Mouse (Mus musculus) liver, adult (tissue): ENCODE data around the gene A4galt.

Experiments
- GATA4 ChIP-seq: IDR thresholded peaks from 2 replicates; pipeline ENCODE4 v1.6.1; 2014; ENCODE audit warnings: mild to moderate bottlenecking, low read length; ENCODE audit not compliant: insufficient replicate concordance

The A4galt gene

GRCm38 (mm10) chr15:83281303-83281702, 29.7 kb upstream of the A4galt start:
- no peak for TF ChIP-seq GATA4

- TF ChIP-seq GATA4: no peak
Measured at GRCm38 (mm10) chr15:83278579-83278978, 27.0 kb upstream of the A4galt start.

DNA sequence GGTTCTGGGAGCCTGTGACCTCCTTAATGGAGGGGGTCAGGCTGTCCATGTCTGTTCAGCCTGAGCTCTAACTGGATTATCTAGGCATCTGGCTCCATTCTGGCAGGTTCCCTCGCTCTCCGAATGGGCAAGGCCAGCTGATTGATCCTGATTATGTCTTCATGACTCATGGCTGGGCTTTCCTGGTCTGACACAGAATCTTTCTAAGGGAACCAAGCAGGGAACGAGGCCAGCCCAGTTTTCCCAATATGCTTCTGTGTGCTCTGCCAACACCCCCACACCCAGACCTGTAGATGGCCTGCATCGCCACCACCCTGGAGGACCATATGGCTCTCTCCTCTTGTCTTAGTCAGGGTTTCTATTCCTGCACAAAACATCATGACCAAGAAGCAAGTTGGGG, 25.9 kb upstream of the A4galt start:
- TF ChIP-seq GATA4: no peak

DNA sequence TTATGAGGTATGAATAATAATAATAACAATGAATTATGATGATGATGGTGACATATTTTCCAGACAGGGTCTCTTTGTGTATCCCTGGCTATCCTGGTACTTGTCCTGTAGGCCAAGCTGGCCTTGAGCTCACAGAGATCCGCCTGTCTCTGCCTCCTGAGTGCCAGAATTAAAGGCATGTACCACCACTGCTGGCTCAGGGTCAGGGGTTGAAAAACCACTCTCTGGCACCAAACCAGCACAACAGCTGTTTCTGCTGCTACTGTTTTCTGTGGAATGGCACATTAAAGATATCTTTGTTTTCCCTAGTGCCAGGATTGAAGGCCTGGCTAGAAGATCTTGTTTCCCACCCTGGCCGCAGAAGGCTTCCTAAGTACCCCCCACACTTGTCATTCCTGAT, 21.4 kb upstream of the A4galt start:
- TF ChIP-seq GATA4: no peak

DNA sequence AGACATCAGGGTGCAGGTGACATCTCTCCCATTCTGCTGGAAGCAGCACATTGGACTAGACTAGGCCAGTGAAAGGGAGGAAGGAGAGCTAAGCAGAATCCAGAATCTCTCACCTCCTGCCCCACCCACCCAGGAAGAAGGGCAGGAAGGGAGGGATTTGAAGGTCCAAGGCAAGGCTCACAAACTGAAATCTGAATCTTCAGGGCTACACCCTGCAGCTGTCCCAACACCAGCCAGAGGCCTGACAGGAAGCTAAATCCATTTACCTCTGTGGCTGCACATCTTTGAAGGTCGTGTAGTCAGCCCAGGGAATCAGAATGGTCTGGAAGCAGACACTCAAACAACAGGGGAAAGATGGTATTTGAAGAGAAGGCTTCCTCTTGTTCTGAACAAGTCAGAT, 13.7 kb upstream of the A4galt start:
- no peak for TF ChIP-seq GATA4

DNA sequence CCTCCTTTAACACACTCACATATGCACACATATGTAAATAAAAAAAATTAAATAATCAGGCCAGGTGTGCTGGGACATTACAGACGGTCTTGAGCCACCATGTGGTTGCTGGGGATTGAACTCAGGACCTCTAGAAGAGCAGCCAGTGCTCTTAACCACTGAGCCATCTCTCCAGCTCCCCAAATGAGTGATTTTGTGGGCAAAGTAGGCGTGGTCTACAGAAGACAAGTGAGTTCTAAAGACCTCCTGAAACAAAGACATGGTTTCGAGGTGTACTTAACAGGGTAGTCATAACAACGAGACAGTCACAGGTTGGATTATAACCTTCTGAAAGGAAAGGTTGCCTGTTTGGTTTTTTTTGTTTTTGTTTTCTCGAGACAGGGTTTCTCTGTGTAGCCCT, 11.8 kb upstream of the A4galt start:
- no peak for TF ChIP-seq GATA4

GRCm38 (mm10) chr15:83257906-83258305, 6.3 kb upstream of the A4galt start:
- no peak for TF ChIP-seq GATA4

DNA sequence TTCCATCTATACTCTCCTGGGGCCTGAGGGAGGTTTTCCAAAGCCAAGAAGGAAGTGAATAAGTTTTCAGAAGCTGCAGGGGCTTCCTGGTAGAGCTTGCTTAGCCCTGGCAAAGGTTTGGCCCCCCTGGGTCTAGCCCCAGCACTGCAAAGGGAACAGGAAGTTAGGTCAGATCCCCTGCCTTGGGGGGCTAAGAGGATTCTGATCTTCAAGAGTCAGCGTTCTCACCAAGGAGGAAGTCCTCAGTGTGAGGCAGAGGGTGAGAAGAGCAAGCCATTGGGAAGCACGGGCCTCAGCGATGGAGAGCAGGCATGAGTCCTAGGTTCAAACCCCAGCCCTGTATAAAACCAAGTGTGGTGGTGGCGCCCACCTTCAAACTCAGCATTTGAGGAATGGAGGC, 4.9 kb upstream of the A4galt start:
- no peak for TF ChIP-seq GATA4

DNA sequence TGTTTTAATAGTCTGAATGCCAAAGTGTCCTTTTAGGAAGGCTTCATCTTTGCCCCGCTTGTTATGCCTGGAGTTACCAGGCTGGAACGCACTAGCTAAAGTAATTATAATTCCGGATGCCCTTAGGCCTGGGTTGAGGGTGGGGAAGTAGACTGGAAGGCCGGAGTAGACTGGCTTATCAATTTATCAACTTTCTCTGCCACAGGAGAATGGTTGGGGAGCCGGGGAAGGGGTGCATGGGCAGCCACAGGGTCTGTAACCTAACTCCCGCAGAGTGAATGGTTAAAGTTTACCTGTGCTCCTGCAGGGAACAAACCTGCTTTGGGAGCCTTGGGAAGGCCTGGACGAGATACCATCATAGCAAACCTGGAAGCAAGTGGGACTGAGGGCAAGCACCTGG, 4.4 kb upstream of the A4galt start:
- TF ChIP-seq GATA4: no peak

- TF ChIP-seq GATA4: no peak
Measured at GRCm38 (mm10) chr15:83255191-83255782, 3.7 kb upstream of the A4galt start.

- no peak for TF ChIP-seq GATA4
Measured at GRCm38 (mm10) chr15:83254372-83255070, 2.9 kb upstream of the A4galt start.

GRCm38 (mm10) chr15:83252060-83252459, 486 bp upstream of the A4galt start:
- TF ChIP-seq GATA4: no peak

DNA sequence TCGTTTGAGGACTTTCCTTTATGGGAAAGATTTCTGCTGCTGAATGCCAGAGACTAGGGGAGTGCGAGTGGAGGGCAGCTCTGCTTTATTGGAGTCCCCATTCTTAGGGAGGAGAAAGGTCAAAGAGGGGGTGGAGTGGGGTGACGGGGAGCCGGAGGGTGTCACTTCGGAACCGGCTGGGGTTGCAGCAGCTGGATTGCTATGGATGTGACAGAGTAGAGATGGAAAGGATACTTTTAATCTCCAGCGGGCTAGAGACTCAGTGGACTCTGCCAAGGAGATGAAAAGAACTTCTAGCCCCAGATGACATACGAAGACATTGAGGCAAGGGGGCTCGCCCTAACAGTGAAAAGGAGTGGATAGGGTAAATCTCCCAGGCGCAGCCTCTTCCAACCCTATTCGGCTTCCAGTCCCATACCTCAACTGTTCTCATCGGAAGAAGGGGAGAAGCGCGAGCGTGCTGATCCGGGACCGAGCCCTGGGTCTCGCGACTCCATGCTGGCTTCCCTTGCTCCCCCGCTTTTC, 861 bp downstream of the A4galt start:
- TF ChIP-seq GATA4: no peak

GRCm38 (mm10) chr15:83249535-83250287, 1.9 kb downstream of the A4galt start:
- no peak for TF ChIP-seq GATA4

DNA sequence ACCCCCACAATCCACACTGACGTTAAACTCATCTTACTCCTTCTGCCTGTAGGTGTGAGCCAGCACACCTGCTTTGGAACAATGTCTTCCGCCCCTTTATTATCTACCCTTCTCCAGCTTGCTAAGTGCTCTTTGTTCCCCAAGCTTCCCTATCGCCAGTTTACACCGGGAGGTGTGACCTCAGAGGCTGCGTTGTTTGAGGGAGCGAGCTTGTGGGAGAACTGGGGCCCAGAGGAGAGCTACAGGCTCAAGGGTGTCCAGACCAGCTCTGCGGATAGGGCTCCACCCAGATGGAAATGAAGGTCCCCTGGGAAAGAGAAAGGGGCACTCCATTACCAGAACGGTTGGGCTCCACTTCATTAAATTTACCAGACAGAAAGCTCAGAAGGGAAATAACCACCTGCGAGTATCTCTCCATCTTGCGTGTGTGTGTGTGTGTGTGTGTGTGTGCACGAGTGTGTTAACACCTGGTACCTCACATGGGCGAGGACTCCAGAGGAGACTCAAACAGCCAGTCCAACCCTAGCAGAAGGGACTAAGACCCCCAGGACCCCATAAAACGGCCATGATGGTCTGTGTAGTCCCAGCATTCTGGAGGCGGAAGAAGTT, 3.2 kb downstream of the A4galt start:
- no peak for TF ChIP-seq GATA4

- no peak for TF ChIP-seq GATA4
Measured at GRCm38 (mm10) chr15:83244371-83244770, 7.2 kb downstream of the A4galt start.
